Mouse (Mus musculus) embryonic facial prominence, embryonic 11.5 days (tissue): ENCODE data around the gene Cib3. TPM values are rescaled to one million over a fixed set of nuclear protein-coding genes. Genes with fewer than 3 reads are reported as not detected.

ENCODE experiments used
- ATAC-seq: fragments of 200-750 bp; cut with Nextera tagmentation; replicated peaks from 2 replicates; pipeline ENCODE4 v1.8.0; 2017; ENCODE audit warnings: low read depth; ENCODE audit not compliant: insufficient number of reproducible peaks, low FRiP score, low TSS enrichment
- DNase-seq: peaks from one replicate; pipeline ENCODE4 v3.0.0-alpha.2; 2015; ENCODE audit warnings: low spot score
- H3K27ac ChIP-seq: fragments of 300-500 bp; sonication (generic); replicated peaks from 2 replicates; pipeline ENCODE4 v1.5.1; 2014; ENCODE audit warnings: mild to moderate bottlenecking, low read depth, low read length, control low read depth
- H3K27me3 ChIP-seq: fragments of 300-500 bp; sonication (generic); 2 replicates; pipeline ENCODE4 v1.6.1; 2014; ENCODE audit warnings: mild to moderate bottlenecking, low read length, moderate library complexity, mixed read lengths; ENCODE audit not compliant: control insufficient read depth, insufficient read depth
- H3K36me3 ChIP-seq: fragments of 300-500 bp; sonication (generic); replicated peaks from 2 replicates; pipeline ENCODE4 v1.6.1; 2014; ENCODE audit warnings: low read depth, mild to moderate bottlenecking, low read length, moderate library complexity, mixed read lengths; ENCODE audit not compliant: control insufficient read depth, insufficient read depth
- H3K4me1 ChIP-seq: fragments of 300-500 bp; sonication (generic); 2 replicates; pipeline ENCODE4 v1.6.1; 2014; ENCODE audit warnings: low read length, mixed read lengths; ENCODE audit not compliant: control insufficient read depth, insufficient read depth
- H3K4me2 ChIP-seq: fragments of 300-500 bp; sonication (generic); 2 replicates; pipeline ENCODE4 v1.6.1; 2014; ENCODE audit warnings: low read depth, mild to moderate bottlenecking, control low read depth, low read length, moderate library complexity
- H3K4me3 ChIP-seq: fragments of 300-500 bp; sonication (generic); 2 replicates; pipeline ENCODE4 v1.5.1; 2014; ENCODE audit warnings: low read depth, low read length, control low read depth
- H3K9ac ChIP-seq: fragments of 300-500 bp; sonication (generic); replicated peaks from 2 replicates; pipeline ENCODE4 v1.6.1; 2014; ENCODE audit warnings: mild to moderate bottlenecking, control low read depth, low read length
- H3K9me3 ChIP-seq: fragments of 300-500 bp; sonication (generic); replicated peaks from 2 replicates; pipeline ENCODE4 v1.6.1; 2016; ENCODE audit warnings: mild to moderate bottlenecking, low read length, inconsistent platforms, mixed read lengths; ENCODE audit not compliant: control insufficient read depth
- WGBS: fragments of 180-500 bp; shearing (Covaris S2); extraction: QIAGEN DNeasy Blood & Tissue Kit; methylation state at CpG from one replicate; pipeline ENCODE4 v1.1.7; 2014; 5-methylcytosine and 5-hydroxymethylcytosine counted together
- polyA plus RNA-seq: library from polyadenylated mRNA; unstranded; fragments of >200 nt; fragmentation: Nextera tagmentation; extraction: Ambion mirVana; gene quantifications from 2 replicates; pipeline ENCODE4 v1.2.1, GENCODE M21; 2014

Cib3 gene
- not detected in 2 replicates for polyA plus RNA-seq

GRCm38 (mm10) chr8:72212751-72213150 lies at the start of gene Cib3:
Gene Cib3 (minus strand): TSS chr8:72212837.
- H3K27ac ChIP-seq: no peak within 1 kb of the TSS
- H3K4me3 ChIP-seq: no peak within 1 kb of the TSS
- no peaks in the 10 kb centered on the region for H3K9me3 ChIP-seq
- 68% methylated on average over 4 of the region's 4 CpGs for WGBS
- no peaks in the 10 kb centered on the region for H3K36me3 ChIP-seq
- H3K4me1 ChIP-seq: no peaks in the 10 kb centered on the region
- H3K27me3 ChIP-seq: no peaks in the 10 kb centered on the region
- ATAC-seq (no peak), DNase-seq (no peak)
- no peak within 1 kb of the TSS for H3K9ac ChIP-seq
- no peak within 1 kb of the TSS for H3K4me2 ChIP-seq

GRCm38 (mm10) chr8:72261872-72262271 lies 49.2 kb upstream of the Cib3 start:
- H3K9ac ChIP-seq: no peak overlapping the region
- ATAC-seq: no peak
- no peak for DNase-seq
- no peaks in the 10 kb centered on the region for H3K4me1 ChIP-seq
- no peaks in the 10 kb centered on the region for H3K9me3 ChIP-seq
- H3K27me3 ChIP-seq: no peaks in the 10 kb centered on the region
- no peak overlapping the region for H3K4me3 ChIP-seq
- H3K27ac ChIP-seq: no peak overlapping the region
- no peak overlapping the region for H3K4me2 ChIP-seq
- H3K36me3 ChIP-seq: no peaks in the 10 kb centered on the region
- 55% methylated on average over 5 of the region's 5 CpGs for WGBS

- Histone ChIP-seq H3K4me1 (no peaks in the 10 kb centered on the region), H3K27ac (no peak overlapping the region), H3K4me3 (no peak overlapping the region), H3K4me2 (no peak overlapping the region), H3K36me3 (no peaks in the 10 kb centered on the region), H3K27me3 (no peaks in the 10 kb centered on the region), H3K9me3 (no peaks in the 10 kb centered on the region), H3K9ac (no peak overlapping the region)
- DNase-seq (no peak), ATAC-seq (no peak)
These were observed 48.8 kb upstream of the Cib3 start for GRCm38 (mm10) chr8:72261431-72261830.

GRCm38 (mm10) chr8:72261019-72261418 lies 48.4 kb upstream of the Cib3 start:
- Histone ChIP-seq H3K27ac (no peak overlapping the region), H3K4me2 (no peak overlapping the region), H3K27me3 (no peaks in the 10 kb centered on the region), H3K9me3 (no peaks in the 10 kb centered on the region), H3K4me3 (no peak overlapping the region), H3K36me3 (no peaks in the 10 kb centered on the region), H3K9ac (no peak overlapping the region), H3K4me1 (no peaks in the 10 kb centered on the region)
- DNase-seq (peak; percentile 80), ATAC-seq (no peak; the same call in 1 of the 2 replicates)
- WGBS: 20% methylated on average over 2 of the region's 2 CpGs

GRCm38 (mm10) chr8:72260585-72260984 lies 47.9 kb upstream of the Cib3 start:
- WGBS: 49% methylated on average over 4 of the region's 4 CpGs
- H3K9ac ChIP-seq: no peak overlapping the region

GRCm38 (mm10) chr8:72259862-72260261 lies 47.2 kb upstream of the Cib3 start:
- Histone ChIP-seq H3K4me3 (no peak overlapping the region), H3K4me2 (no peak overlapping the region), H3K9ac (no peak overlapping the region), H3K9me3 (no peaks in the 10 kb centered on the region), H3K4me1 (no peaks in the 10 kb centered on the region), H3K27me3 (no peaks in the 10 kb centered on the region), H3K27ac (no peak overlapping the region), H3K36me3 (no peaks in the 10 kb centered on the region)
- WGBS: 72% methylated on average over 2 of the region's 2 CpGs
- DNase-seq: no peak
- no peak for ATAC-seq

More at GRCm38 (mm10) chr8:72260585-72260984, 47.9 kb upstream of the Cib3 start:
- no peak overlapping the region for H3K4me3 ChIP-seq
- H3K4me1 ChIP-seq: no peaks in the 10 kb centered on the region
- H3K4me2 ChIP-seq: no peak overlapping the region
- no peak overlapping the region for H3K27ac ChIP-seq
- no peak for DNase-seq
- H3K36me3 ChIP-seq: no peaks in the 10 kb centered on the region
- H3K27me3 ChIP-seq: no peaks in the 10 kb centered on the region
- H3K9me3 ChIP-seq: no peaks in the 10 kb centered on the region
- ATAC-seq: no peak

GRCm38 (mm10) chr8:72257902-72258238 lies 45.2 kb upstream of the Cib3 start:
- no peak overlapping the region for H3K4me3 ChIP-seq
- no peaks in the 10 kb centered on the region for H3K27me3 ChIP-seq
- no peaks in the 10 kb centered on the region for H3K4me1 ChIP-seq
- no peak overlapping the region for H3K27ac ChIP-seq
- DNase-seq (no peak), ATAC-seq (no peak)
- H3K9me3 ChIP-seq: no peaks in the 10 kb centered on the region
- H3K9ac ChIP-seq: no peak overlapping the region
- 100% methylated on average over 1 of the region's 1 CpGs for WGBS
- H3K36me3 ChIP-seq: peaks cover 1% of the 10 kb centered on the region; the same call in 1 of the 2 replicates
- H3K4me2 ChIP-seq: no peak overlapping the region

GRCm38 (mm10) chr8:72257171-72257901 lies 44.7 kb upstream of the Cib3 start:
- H3K27ac ChIP-seq: no peak overlapping the region
- H3K4me2 ChIP-seq: no peak overlapping the region
- H3K9ac ChIP-seq: no peak overlapping the region
- H3K27me3 ChIP-seq: no peaks in the 10 kb centered on the region
- H3K36me3 ChIP-seq: peaks cover 3% of the 10 kb centered on the region; the same call in 1 of the 2 replicates
- H3K4me3 ChIP-seq: no peak overlapping the region
- ATAC-seq (0 out of 2 replicates have a peak, but pooled peaks have one; percentile 37), DNase-seq (peak; percentile 64)
- no peaks in the 10 kb centered on the region for H3K4me1 ChIP-seq
- H3K9me3 ChIP-seq: no peaks in the 10 kb centered on the region
- 51% methylated on average over 7 of the region's 7 CpGs for WGBS
